Mouse (Mus musculus) left cerebral cortex, postnatal 4 days (tissue): Measurements from ENCODE around the gene Slc16a4. TPM values are rescaled to one million over a fixed set of nuclear protein-coding genes. Genes with fewer than 3 reads are reported as not detected.

Experiments
- DNase-seq: peaks from one replicate; pipeline ENCODE4 v3.0.0-alpha.2; 2022
- intact Hi-C: fragments of 180-260 bp; cut with DNase I; formaldehyde crosslinking; loops from one replicate; pipeline ENCODE4 v1.15.1; 2025
- total RNA-seq, 2 experiments: library from RNA; stranded (reverse); gene quantifications; 2 replicates each; pipeline ENCODE4 v1.2.3; 2021

Gene Slc16a4
- total RNA-seq: 1 to 10 TPM; 1.0 to 1.3 TPM

GRCm38 (mm10) chr3:107290764-107291381, at the start of gene Slc16a4:
TSS of gene Slc16a4 (plus strand) at chr3:107291230.
- intact Hi-C loops: no loop called here

GRCm38 (mm10) chr3:107241389-107242094, 49.5 kb upstream of the Slc16a4 start:
- peak; percentile 7 for DNase-seq
- intact Hi-C loops: no loop called here

More at GRCm38 (mm10) chr3:107290764-107291381, at the start of gene Slc16a4:
- no peak for DNase-seq

- no peak for DNase-seq
These were observed 44.2 kb upstream of the Slc16a4 start for GRCm38 (mm10) chr3:107246876-107247275.

GRCm38 (mm10) chr3:107249042-107249441, 42.0 kb upstream of the Slc16a4 start:
- intact Hi-C loops: no loop called here
- no peak for DNase-seq

More at GRCm38 (mm10) chr3:107246876-107247275, 44.2 kb upstream of the Slc16a4 start:
- intact Hi-C loops: no loop called here

- DNase-seq: no peak
- intact Hi-C loops: no loop called here
These were observed 40.7 kb upstream of the Slc16a4 start for GRCm38 (mm10) chr3:107250320-107250719.

DNA sequence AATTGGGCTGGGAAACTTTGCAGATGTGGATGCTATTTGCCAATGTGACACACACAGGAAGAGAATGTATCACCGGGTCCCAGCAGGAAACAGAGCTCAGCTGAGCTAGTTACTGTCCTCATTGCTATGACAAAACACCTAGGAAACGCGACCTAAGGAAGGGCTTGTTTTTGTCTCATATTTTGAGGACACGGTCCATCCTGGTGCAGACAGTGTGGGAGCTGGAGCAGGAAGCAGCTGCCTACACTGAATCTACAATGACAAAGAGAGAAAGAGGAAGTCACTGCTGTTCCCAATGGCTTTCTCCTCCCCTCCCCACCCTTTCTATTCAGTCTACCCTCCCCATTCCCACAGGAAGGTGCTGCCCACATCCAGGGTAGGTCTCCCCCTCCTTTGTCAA, 39.0 kb upstream of the Slc16a4 start:
- intact Hi-C loops: no loop called here
- DNase-seq: no peak

GRCm38 (mm10) chr3:107253925-107254324, 37.1 kb upstream of the Slc16a4 start:
- intact Hi-C loops: no loop called here

DNA sequence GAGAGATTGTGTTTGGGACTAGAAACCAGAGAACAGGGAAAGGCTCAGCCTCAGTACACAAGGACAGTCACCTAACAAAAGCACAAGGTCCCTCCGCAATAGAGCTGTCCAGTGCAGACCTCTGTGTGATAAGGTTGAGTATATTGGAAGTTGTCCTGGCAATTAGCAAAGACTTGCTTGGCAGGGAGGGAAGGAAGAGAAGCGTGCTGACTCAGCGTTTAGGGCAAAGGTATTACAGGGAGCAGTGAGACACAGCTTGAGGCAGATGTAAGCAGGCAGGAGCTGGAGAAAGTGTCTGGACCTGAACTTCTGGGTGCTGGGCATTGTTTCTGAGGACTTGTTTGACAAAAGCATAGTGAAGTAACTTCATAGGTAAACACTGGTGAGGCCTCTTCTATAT, 35.0 kb upstream of the Slc16a4 start:
- intact Hi-C loops: no loop called here
- no peak for DNase-seq

More at GRCm38 (mm10) chr3:107253925-107254324, 37.1 kb upstream of the Slc16a4 start:
- DNase-seq: no peak

DNA sequence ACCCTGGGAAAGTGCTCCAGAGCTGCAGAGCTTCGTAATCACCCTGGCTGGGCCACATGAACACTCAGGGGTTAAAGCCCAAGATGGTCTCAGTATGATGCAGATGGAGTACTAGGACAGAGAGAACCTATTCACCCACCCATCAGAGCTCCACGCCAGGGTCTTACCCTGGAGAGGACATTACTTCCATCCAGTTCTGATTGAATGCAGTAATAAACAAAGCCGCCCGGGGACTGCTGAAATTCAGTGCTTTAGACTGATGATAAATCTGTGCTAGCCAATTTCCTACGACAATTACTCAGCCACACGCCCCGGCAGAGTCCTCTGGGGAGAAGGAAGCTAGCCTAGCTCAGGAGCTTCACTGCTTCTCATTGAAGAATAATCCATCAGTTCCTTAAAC, 34.3 kb upstream of the Slc16a4 start:
- DNase-seq: no peak
- intact Hi-C loops: no loop called here

- intact Hi-C loops: no loop called here
- no peak for DNase-seq
These were observed 33.1 kb upstream of the Slc16a4 start for GRCm38 (mm10) chr3:107257924-107258323.

DNA sequence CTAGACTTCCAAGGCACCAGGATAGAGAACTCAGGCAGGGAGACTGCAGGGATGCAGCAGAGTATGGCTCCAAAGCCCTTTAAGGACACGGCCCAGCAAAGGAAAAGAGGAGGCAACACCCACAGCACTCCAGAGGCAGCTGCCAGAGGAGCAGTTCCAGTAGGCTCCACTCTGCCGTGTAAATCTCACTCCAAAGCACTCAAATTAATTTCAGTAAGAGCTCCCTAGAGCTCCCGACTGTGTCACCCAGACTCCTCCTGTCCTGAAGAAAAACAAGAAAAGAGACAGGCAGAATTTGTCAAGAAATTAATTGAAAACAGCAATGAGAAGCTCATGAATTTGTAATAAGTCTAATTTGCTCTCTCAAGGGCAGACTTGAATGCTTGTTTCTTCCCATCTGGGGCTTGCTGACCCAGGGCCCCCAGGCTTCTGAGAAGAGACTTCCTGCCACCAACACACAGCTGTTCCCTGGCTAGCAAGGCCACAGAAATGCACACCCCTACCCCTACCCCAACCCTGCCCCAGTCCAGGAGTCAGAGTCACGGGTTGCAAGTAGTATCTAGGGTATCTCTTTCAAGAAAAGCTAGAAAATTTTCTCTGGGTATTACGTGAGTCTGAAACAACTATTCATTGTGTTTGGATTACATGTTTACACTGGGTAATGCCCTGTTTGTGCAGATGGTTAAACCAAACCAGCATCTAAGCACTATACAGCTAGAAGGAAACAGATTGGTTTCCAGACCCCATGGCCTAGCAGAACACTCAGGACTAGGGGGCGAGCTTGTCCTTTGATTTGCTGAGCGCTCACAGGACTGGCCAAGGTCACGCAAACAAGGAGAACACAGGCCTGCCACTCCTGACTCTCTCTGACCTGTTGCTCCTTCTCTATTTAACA, 29.8 kb upstream of the Slc16a4 start:
- intact Hi-C loops: no loop called here
- DNase-seq: no peak

DNA sequence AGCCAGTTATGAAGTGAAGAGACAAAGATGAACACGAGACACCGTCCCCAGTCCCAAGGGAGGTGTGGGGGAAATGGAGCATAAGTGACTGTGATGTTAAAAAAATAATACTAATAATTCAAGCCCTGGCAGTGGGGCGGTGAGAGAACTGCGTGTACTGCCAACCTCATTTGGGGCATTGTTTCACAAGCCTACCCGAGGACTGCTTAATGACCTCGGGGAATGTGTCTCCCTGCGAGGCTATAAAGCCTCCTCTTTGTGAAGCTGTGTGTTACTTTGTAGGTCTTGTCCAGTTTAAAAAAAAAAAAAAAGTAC, 29.2 kb upstream of the Slc16a4 start:
- intact Hi-C loops: no loop called here
- no peak for DNase-seq

- intact Hi-C loops: no loop called here
- DNase-seq: no peak
These were observed 24.1 kb upstream of the Slc16a4 start for GRCm38 (mm10) chr3:107266814-107267345.

- DNase-seq: no peak
- intact Hi-C loops: loop anchor here (5.0 to 10.0 kb wide), 3 partner anchors 35 to 368 kb away; partner anchors contain the start of gene Prok1
These were observed 18.6 kb upstream of the Slc16a4 start for GRCm38 (mm10) chr3:107272433-107272832.

DNA sequence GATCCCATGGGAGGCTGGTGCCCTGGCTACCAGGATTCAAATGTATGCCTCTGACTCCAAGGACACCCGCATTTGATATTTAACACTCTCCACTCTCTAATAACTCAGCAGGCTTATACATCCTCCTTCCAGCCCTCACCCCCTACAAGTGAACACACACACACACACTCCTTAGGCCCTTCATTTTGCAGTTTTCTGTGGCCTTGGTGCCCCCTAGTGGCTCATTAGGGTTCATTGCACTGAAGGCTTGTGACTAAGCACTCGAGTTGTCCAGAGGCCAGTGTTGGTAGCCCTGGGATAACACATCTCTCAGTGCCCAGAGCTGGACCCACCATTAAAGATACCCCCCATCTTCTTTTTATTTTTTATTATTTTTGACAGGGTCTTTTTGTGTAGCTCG, 17.2 kb upstream of the Slc16a4 start:
- intact Hi-C loops: loop anchor here (5.0 to 10.0 kb wide), 3 partner anchors 37 to 369 kb away; partner anchors contain the start of gene Prok1
- DNase-seq: peak; percentile 55

DNA sequence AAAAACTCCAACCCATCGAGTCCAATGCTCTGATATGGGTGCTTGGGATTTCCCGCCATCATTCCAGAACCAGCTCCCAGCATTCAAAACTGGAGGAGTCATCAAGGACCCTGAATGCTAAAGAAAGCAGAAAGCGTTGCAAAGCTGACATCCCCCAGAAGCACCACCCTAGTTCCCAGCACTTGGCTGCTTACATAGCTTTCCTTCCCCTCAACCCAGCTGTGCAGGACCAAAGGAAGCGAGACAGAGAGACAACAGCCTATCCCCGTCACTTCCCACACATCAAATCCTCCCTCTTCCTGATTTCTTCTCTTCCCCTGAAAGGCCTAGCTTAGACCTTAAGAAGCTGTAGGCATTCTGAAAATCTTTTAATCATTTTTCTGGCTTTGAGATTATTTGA, 15.7 kb upstream of the Slc16a4 start:
- intact Hi-C loops: loop anchor here (10.0 kb wide), 2 partner anchors 181 to 371 kb away; no protein-coding TSS in a partner anchor
- no peak for DNase-seq

- no peak for DNase-seq
- intact Hi-C loops: loop anchor here (10.0 kb wide), 2 partner anchors 181 to 371 kb away; no protein-coding TSS in a partner anchor
These were observed 15.0 kb upstream of the Slc16a4 start for GRCm38 (mm10) chr3:107275996-107276395.

GRCm38 (mm10) chr3:107276626-107277025, 14.4 kb upstream of the Slc16a4 start:
- DNase-seq: no peak
- intact Hi-C loops: loop anchor here (10.0 kb wide), 2 partner anchors 182 to 372 kb away; no protein-coding TSS in a partner anchor

DNA sequence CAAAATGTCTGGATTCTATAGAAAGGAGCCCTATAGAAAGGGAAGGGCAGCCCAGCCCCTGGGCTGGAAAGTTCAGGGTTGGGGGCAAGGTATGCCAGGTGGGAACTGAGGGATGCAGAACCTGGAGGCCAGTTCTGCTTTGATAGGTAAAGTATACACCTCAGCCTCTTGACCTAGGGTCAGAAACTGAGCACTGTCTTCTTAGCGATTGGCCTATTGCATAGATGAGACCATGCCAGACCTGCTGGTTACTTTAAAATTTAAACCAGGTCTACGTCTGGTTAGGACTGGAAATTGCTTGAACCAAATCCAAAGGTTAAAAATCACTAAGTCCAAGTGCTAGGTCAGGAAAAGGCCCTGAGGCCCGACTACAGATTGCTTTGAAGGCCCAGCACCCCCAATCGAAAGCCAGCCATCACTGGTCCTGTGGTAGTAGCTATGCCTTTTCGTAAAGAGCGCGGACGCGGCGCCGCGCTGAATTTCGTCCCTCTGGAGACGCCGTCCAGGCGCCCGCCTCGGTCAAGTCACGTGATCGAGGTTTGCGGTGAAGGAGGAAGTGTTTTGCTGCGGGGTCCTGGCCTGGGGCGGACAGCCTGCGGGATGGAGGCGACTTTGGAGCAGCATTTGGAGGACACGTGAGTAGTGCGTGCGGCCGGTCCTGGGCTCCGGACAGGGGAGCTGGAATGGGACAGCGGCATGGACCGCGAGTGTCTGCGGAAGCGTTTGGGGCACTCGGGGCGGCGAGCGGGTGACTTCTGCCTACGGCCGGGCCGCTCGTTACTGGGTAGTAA, 12.4 kb upstream of the Slc16a4 start, which contains the start of gene Lamtor5:
TSS of gene Lamtor5 (plus strand) at position 380 of the 791 bp plus-strand sequence.
- peak; percentile 87 for DNase-seq
- intact Hi-C loops: loop anchor here (10.0 kb wide), 2 partner anchors 184 to 374 kb away; no protein-coding TSS in a partner anchor

GRCm38 (mm10) chr3:107286123-107286522, 4.9 kb upstream of the Slc16a4 start:
- no peak for DNase-seq
- intact Hi-C loops: no loop called here
